Mouse (Mus musculus) heart, adult 2 months (tissue): ENCODE measurements at regions not wholly inside any gene's neighbourhood (a gene's known extent, or its start where the extent isn't known, plus 50 kb on each side); places are given as distances from the start of the nearest gene placed in this dataset.
"Not testable (repeated sequence)": the region's sequence is repeated elsewhere in the genome, so short reads cannot be mapped to it uniquely, and the experiment has no call there.

ENCODE experiments used
- DNase-seq, 2 experiments: peaks; one replicate each; pipeline ENCODE4 v3.0.0; 2021
- H3K27ac ChIP-seq: fragments of 200-600 bp; 2 replicates; pipeline ENCODE4 v1.8.1; 2022
- H3K27me3 ChIP-seq: fragments of 200-500 bp; 2 replicates; pipeline ENCODE4 v1.6.1; 2012; ENCODE audit warnings: mild to moderate bottlenecking, low read length, inconsistent platforms, mixed read lengths; ENCODE audit not compliant: control insufficient read depth, insufficient read depth
- H3K36me3 ChIP-seq: fragments of 200-500 bp; 2 replicates; pipeline ENCODE4 v1.6.1; 2012; ENCODE audit warnings: low read length, inconsistent platforms; ENCODE audit not compliant: control insufficient read depth, insufficient read depth
- H3K4me1 ChIP-seq: fragments of 200-500 bp; 2 replicates; pipeline ENCODE4 v1.6.1; 2011; ENCODE audit warnings: low read length; ENCODE audit not compliant: control insufficient read depth, insufficient read depth
- H3K4me3 ChIP-seq: fragments of 200-600 bp; 2 replicates; pipeline ENCODE4 v1.8.1; 2022
- H3K79me2 ChIP-seq: fragments of 200-500 bp; replicated peaks from 2 replicates; pipeline ENCODE4 v1.6.1; 2012; ENCODE audit warnings: mild to moderate bottlenecking, inconsistent platforms, low read length, moderate library complexity, mixed read lengths; ENCODE audit not compliant: control insufficient read depth, insufficient read depth
- H3K9ac ChIP-seq: fragments of 200-500 bp; 2 replicates; pipeline ENCODE4 v1.6.1; 2012; ENCODE audit warnings: low read depth, mild to moderate bottlenecking, control low read depth, inconsistent platforms, low read length, mixed read lengths
- CTCF ChIP-seq: fragments of 200-600 bp; IDR thresholded peaks from 2 replicates; pipeline ENCODE4 v1.8.1; 2022; ENCODE audit warnings: antibody characterized with exemption, mild to moderate bottlenecking, moderate library complexity
- EP300 ChIP-seq: fragments of 200-500 bp; IDR thresholded peaks from 2 replicates; pipeline ENCODE4 v1.6.1; 2011; ENCODE audit warnings: low read depth, low read length, control low read depth; ENCODE audit not compliant: insufficient read depth
- POLR2A ChIP-seq: fragments of 200-500 bp; IDR thresholded peaks from 2 replicates; pipeline ENCODE4 v1.6.1; 2011; ENCODE audit warnings: mild to moderate bottlenecking, low read depth, low read length, control low read depth; ENCODE audit not compliant: insufficient read depth
- WGBS: fragments of 180-500 bp; shearing (Covaris S2); methylation state at CpG from one replicate; pipeline ENCODE4 v1.1.7; 2018; 5-methylcytosine and 5-hydroxymethylcytosine counted together
- intact Hi-C: fragments of 180-260 bp; cut with DNase I; formaldehyde crosslinking; loops from one replicate; pipeline ENCODE4 v1.15.1; 2025

GRCm38 (mm10) chr2:78547286-78547685 lies 320.6 kb upstream of the Ube2e3 start:
- 65% methylated on average over 4 of the region's 4 CpGs for WGBS
- Histone ChIP-seq H3K9ac (no peak overlapping the region), H3K4me1 (no peaks in the 10 kb centered on the region), H3K27ac (no peak overlapping the region), H3K4me3 (no peak overlapping the region), H3K27me3 (no peaks in the 10 kb centered on the region), H3K36me3 (no peaks in the 10 kb centered on the region), H3K79me2 (no peaks in the 10 kb centered on the region)
- intact Hi-C loops: no loop called here
- TF ChIP-seq EP300 (no peak), CTCF (no peak)
- DNase-seq: no peak

- Histone ChIP-seq H3K27me3 (no peaks in the 10 kb centered on the region), H3K4me1 (no peaks in the 10 kb centered on the region; the same call in 1 of the 2 replicates), H3K9ac (no peak overlapping the region), H3K79me2 (no peaks in the 10 kb centered on the region), H3K36me3 (no peaks in the 10 kb centered on the region), H3K27ac (no peak overlapping the region), H3K4me3 (no peak overlapping the region)
- no peak for DNase-seq
- intact Hi-C loops: no loop called here
- TF ChIP-seq POLR2A (no peak), CTCF (no peak), EP300 (no peak)
- 64% methylated on average over 3 of the region's 3 CpGs for WGBS
Observed at GRCm38 (mm10) chr2:78540422-78540821, 327.5 kb upstream of the Ube2e3 start.

GRCm38 (mm10) chr2:78539592-78540300 lies 328.2 kb upstream of the Ube2e3 start:
- Histone ChIP-seq H3K27me3 (no peaks in the 10 kb centered on the region), H3K9ac (no peak overlapping the region), H3K4me3 (no peak overlapping the region), H3K36me3 (no peaks in the 10 kb centered on the region), H3K79me2 (no peaks in the 10 kb centered on the region), H3K27ac (no peak overlapping the region), H3K4me1 (no peaks in the 10 kb centered on the region; the same call in 1 of the 2 replicates)
- peak in 1 of 2 experiments; percentile 13 for DNase-seq
- TF ChIP-seq CTCF: no peak
- TF ChIP-seq POLR2A: no peak
- intact Hi-C loops: loop anchor here (5.0 kb wide), 1 partner anchor 122 kb away; no protein-coding TSS in a partner anchor
- WGBS: 28% methylated on average over 5 of the region's 5 CpGs

GRCm38 (mm10) chr2:78537574-78537973 lies 330.4 kb upstream of the Ube2e3 start:
- Histone ChIP-seq H3K27me3 (no peaks in the 10 kb centered on the region), H3K4me3 (no peak overlapping the region), H3K4me1 (no peaks in the 10 kb centered on the region; the same call in 1 of the 2 replicates), H3K27ac (no peak overlapping the region), H3K36me3 (no peaks in the 10 kb centered on the region), H3K79me2 (no peaks in the 10 kb centered on the region), H3K9ac (no peak overlapping the region)
- WGBS: 71% methylated on average over 2 of the region's 2 CpGs
- DNase-seq: no peak
- TF ChIP-seq CTCF: no peak
- TF ChIP-seq POLR2A: no peak
- TF ChIP-seq EP300: no peak
- intact Hi-C loops: loop anchor here (5.0 kb wide), 1 partner anchor 120 kb away; no protein-coding TSS in a partner anchor

- DNase-seq, H3K79me2 ChIP-seq, H3K27me3 ChIP-seq, H3K4me1 ChIP-seq, H3K9ac ChIP-seq, H3K4me3 ChIP-seq, intact Hi-C loops, H3K36me3 ChIP-seq, H3K27ac ChIP-seq: not testable (repeated sequence)
- WGBS: 93% methylated on average over 5 of the region's 5 CpGs
Observed at GRCm38 (mm10) chr2:78533881-78534280, 334.0 kb upstream of the Ube2e3 start.

GRCm38 (mm10) chr2:78530535-78530934 lies 337.4 kb upstream of the Ube2e3 start:
- TF ChIP-seq CTCF (no peak), EP300 (no peak), POLR2A (no peak)
- intact Hi-C loops: no loop called here
- WGBS: 7% methylated on average over 2 of the region's 2 CpGs
- H3K36me3 ChIP-seq: no peaks in the 10 kb centered on the region
- H3K79me2 ChIP-seq: no peaks in the 10 kb centered on the region
- H3K27ac ChIP-seq: no peak overlapping the region
- H3K9ac ChIP-seq: no peak overlapping the region
- H3K27me3 ChIP-seq: no peaks in the 10 kb centered on the region
- DNase-seq: no peak
- H3K4me1 ChIP-seq: no peaks in the 10 kb centered on the region
- H3K4me3 ChIP-seq: no peak overlapping the region
